12 mouse cellular contexts compared by ENCODE assay signal in the genomic region with DNA sequence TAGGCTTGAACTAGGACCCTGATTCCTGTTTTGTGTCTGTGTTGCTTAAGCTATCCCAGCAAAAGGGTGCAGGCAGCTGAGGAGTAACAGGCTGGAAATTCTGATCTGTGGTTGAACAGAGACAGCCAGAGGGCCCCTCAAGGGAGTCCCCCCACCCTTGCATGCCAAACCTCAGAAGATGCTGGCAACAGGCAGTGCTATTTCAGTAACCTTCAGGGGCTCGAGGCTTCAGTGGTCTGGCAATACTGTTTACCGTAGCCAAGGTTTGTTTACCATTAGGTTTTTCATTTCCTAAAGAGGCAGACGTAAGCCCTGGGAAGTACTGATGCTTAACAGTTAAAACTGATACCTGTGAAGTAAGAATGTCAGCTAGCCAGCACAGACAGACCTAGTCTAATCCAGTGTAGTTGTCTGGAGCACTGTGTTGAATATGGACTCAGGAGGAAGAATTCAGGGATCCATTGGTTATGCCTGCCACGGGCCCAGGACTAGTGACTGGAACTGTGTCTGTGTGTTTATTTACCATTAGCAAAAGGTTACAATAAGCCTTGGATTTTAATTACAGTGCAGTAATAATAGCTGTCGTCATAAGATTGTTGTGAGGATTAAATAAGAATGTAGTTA. TPM values are rescaled to one million over a fixed set of nuclear protein-coding genes. Genes with fewer than 3 reads are reported as not detected.
DNase-seq lines count a peak whose midpoint lies in the region; ATAC-seq lines count a peak whose summit lies in the region.
"Had no signal": no experiment of that assay in that cellular context is flagged by ENCODE, and none has a peak within 500 bp of the region (broad histone marks: within the 10 kb centered on the region; RNA-seq: fewer than 3 reads in every experiment).

No protein-coding gene starts in this region.

- H3K9me3 ChIP-seq in heart, embryonic 14.5 days (ENCODE audit: control insufficient read depth, low read length) = no peaks in the 10 kb centered on the region
- no peaks in the 10 kb centered on the region for H3K9me3 ChIP-seq in embryonic facial prominence, embryonic 11.5 days (replicated peaks; ENCODE audit: control insufficient read depth, low read length)
- no peaks in the 10 kb centered on the region for H3K9me3 ChIP-seq in kidney, embryonic 14.5 days (ENCODE audit: control insufficient read depth, low read length)
- H3K9me3 ChIP-seq in liver, embryonic 12.5 days (replicated peaks) = no peaks in the 10 kb centered on the region

- peak overlapping the region; percentile 12 to 24; a peak in 1 of 4 replicates for H3K27ac ChIP-seq in heart, embryonic 14.5 days (replicated peaks in 1 of 2; ENCODE audit: control insufficient read depth in 1 of 2, insufficient read depth in 1 of 2, low read depth in 2 of 2, low read length in 2 of 2)
- H3K27ac ChIP-seq in embryonic facial prominence, embryonic 11.5 days (replicated peaks; ENCODE audit: low read depth, low read length) = no peak overlapping the region
- H3K27ac ChIP-seq in kidney, embryonic 14.5 days (ENCODE audit: low read depth, low read length) = no peak overlapping the region
- H3K27ac ChIP-seq in liver, embryonic 12.5 days = peak overlapping the region; percentile 16; the same call in 1 of the 2 replicates

- H3K27me3 ChIP-seq in heart, embryonic 14.5 days (ENCODE audit: control insufficient read depth, insufficient read depth, low read length) = no peaks in the 10 kb centered on the region
- H3K27me3 ChIP-seq in embryonic facial prominence, embryonic 11.5 days (ENCODE audit: control insufficient read depth, insufficient read depth, low read length) = no peaks in the 10 kb centered on the region
- no peaks in the 10 kb centered on the region for H3K27me3 ChIP-seq in kidney, embryonic 14.5 days (ENCODE audit: control insufficient read depth, insufficient read depth, low read length)
- no peaks in the 10 kb centered on the region; the same call in 1 of the 2 replicates for H3K27me3 ChIP-seq in liver, embryonic 12.5 days (replicated peaks)

- ATAC-seq in heart, embryonic 14.5 days (ENCODE audit: insufficient number of reproducible peaks, insufficient read depth, low FRiP score, low read depth) = no peak
- no peak for ATAC-seq in embryonic facial prominence, embryonic 11.5 days (replicated peaks; ENCODE audit: insufficient number of reproducible peaks, low FRiP score, low TSS enrichment, low read depth)
- ATAC-seq in kidney, embryonic 14.5 days (ENCODE audit: low FRiP score, low TSS enrichment) = peak; percentile 43; the same call in 1 of the 2 replicates
- ATAC-seq in liver, embryonic 12.5 days = no peak

- intact Hi-C loops in heart, postnatal 10 days (cut with DNase I) = no loop called here

- DNase-seq in heart, postnatal 10 days = no peak
- peak; percentile 55 for DNase-seq in embryonic facial prominence, embryonic 11.5 days (ENCODE audit: low spot score)
- DNase-seq in cerebellum, postnatal 10 days = no peak
- no peak for DNase-seq in urinary bladder, adult 18-20 months (ENCODE audit: low spot score in 2 of 2)
- no peak for DNase-seq in cerebellum, adult 9-11 months
- DNase-seq: adrenal gland, postnatal 14 days; cerebellum, adult 18-20 months; left cerebral cortex, postnatal 4 days; retina, postnatal 1 day had no signal

- no peak overlapping the region for H3K4me3 ChIP-seq in heart, embryonic 14.5 days (ENCODE audit: control insufficient read depth in 1 of 2, insufficient read depth in 1 of 2, low read depth in 1 of 2, low read length in 2 of 2)
- H3K4me3 ChIP-seq in embryonic facial prominence, embryonic 11.5 days (ENCODE audit: low read depth, low read length) = no peak overlapping the region
- H3K4me3 ChIP-seq in kidney, embryonic 14.5 days (ENCODE audit: low read length) = no peak overlapping the region
- H3K4me3 ChIP-seq in liver, embryonic 12.5 days = no peak overlapping the region

- H3K9ac ChIP-seq in heart, embryonic 14.5 days (ENCODE audit: low read length) = peak overlapping the region; percentile 32; the same call in 1 of the 2 replicates
- H3K9ac ChIP-seq in embryonic facial prominence, embryonic 11.5 days (replicated peaks; ENCODE audit: low read length) = no peak overlapping the region
- no peak overlapping the region for H3K9ac ChIP-seq in kidney, embryonic 14.5 days (ENCODE audit: low read depth, low read length)
- no peak overlapping the region for H3K9ac ChIP-seq in liver, embryonic 12.5 days

- 48% methylated on average over 5 of the region's 5 CpGs for WGBS in heart, embryonic 14.5 days
- 55% methylated on average over 5 of the region's 5 CpGs for WGBS in embryonic facial prominence, embryonic 11.5 days
- 49% methylated on average over 5 of the region's 5 CpGs for WGBS in kidney, embryonic 14.5 days
- 51% methylated on average over 5 of the region's 5 CpGs for WGBS in liver, embryonic 12.5 days (ENCODE audit: insufficient replicate concordance)

- H3K36me3 ChIP-seq in heart, embryonic 14.5 days (ENCODE audit: control insufficient read depth, insufficient read depth, low read length) = no peaks in the 10 kb centered on the region
- no peaks in the 10 kb centered on the region for H3K36me3 ChIP-seq in embryonic facial prominence, embryonic 11.5 days (replicated peaks; ENCODE audit: control insufficient read depth, insufficient read depth, low read depth, low read length)
- no peaks in the 10 kb centered on the region for H3K36me3 ChIP-seq in kidney, embryonic 14.5 days (ENCODE audit: control insufficient read depth, insufficient read depth, low read length)
- H3K36me3 ChIP-seq in liver, embryonic 12.5 days = no peaks in the 10 kb centered on the region

- H3K4me2 ChIP-seq in heart, embryonic 14.5 days (ENCODE audit: low read length) = 0 out of 2 replicates have a peak overlapping the region, but pooled peaks have one; percentile 7
- H3K4me2 ChIP-seq in embryonic facial prominence, embryonic 11.5 days (ENCODE audit: low read depth, low read length) = no peak overlapping the region
- no peak overlapping the region for H3K4me2 ChIP-seq in kidney, embryonic 14.5 days (replicated peaks; ENCODE audit: low read depth, low read length)
- no peak overlapping the region; the same call in 1 of the 2 replicates for H3K4me2 ChIP-seq in liver, embryonic 12.5 days

- H3K4me1 ChIP-seq in heart, embryonic 14.5 days (ENCODE audit: control insufficient read depth in 2 of 2, insufficient read depth in 2 of 2, low read length in 2 of 2) = peaks cover 54 to 99% of the 10 kb centered on the region in 2 experiments
- H3K4me1 ChIP-seq in embryonic facial prominence, embryonic 11.5 days (ENCODE audit: control insufficient read depth, insufficient read depth, low read length) = peaks cover 11% of the 10 kb centered on the region; the same call in 1 of the 2 replicates
- H3K4me1 ChIP-seq in kidney, embryonic 14.5 days (ENCODE audit: control insufficient read depth, insufficient read depth, low read length) = peaks cover 24% of the 10 kb centered on the region
- peaks cover 82% of the 10 kb centered on the region for H3K4me1 ChIP-seq in liver, embryonic 12.5 days

RNA-seq across cellular contexts. Expression of a gene that starts 29.0 kb away (rescaled TPM):
- polyA plus RNA-seq in heart, embryonic 14.5 days (2014; fragmentation: Nextera tagmentation; extraction: Ambion mirVana) = 18.4 and 18.6 TPM in 2 replicates
- total RNA-seq in heart, postnatal 10 days (2021) = 10 to 100 TPM; 21.1 to 27.6 TPM
- polyA plus RNA-seq in embryonic facial prominence, embryonic 11.5 days (2014; fragmentation: Nextera tagmentation; extraction: Ambion mirVana) = 9.7 and 10.2 TPM in 2 replicates
- 4.9 and 7.6 TPM in 2 replicates for polyA plus RNA-seq in kidney, embryonic 14.5 days (2014; fragmentation: Nextera tagmentation; extraction: Ambion mirVana)
- 4.1 and 4.5 TPM in 2 replicates for polyA plus RNA-seq in liver, embryonic 12.5 days (2016; fragmentation: Nextera tagmentation; extraction: Ambion mirVana)

Comparison
In these comparisons a context has a peak if more than half of its experiments do, and no peak if none do; other contexts are left out.
1. H3K27ac ChIP-seq: peak in heart, embryonic 14.5 days (2 of 2) and liver, embryonic 12.5 days (single experiment); none in embryonic facial prominence, embryonic 11.5 days (single experiment) and kidney, embryonic 14.5 days (single experiment).